Mouse (Mus musculus): ENCODE data around the gene Disp1. TPM values are rescaled to one million over a fixed set of nuclear protein-coding genes. Genes with fewer than 3 reads are reported as not detected.

Gene Disp1
- total RNA-seq, 2 experiments from 2014 or later = 7.6 to 8.3 TPM

DNA sequence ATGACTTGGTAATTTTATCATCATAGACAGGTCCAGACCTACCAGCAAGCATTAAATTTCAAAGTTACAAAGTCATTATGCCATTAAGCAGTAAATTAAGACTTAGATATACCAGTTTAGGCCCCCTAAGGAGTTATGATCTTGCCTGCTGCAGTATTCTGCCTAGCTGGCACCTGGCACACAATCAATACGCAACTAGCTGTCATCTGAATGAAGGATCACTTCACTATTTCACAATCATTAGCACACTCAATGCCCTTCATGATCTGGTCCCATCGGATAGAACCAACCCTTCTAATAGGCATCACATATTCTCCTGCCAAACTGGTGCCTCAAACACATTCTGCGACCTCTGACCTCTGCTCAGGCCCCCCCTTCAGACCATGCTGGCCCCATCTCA is 14.2 kb downstream of the Disp1 start:
- DNase-seq = no peak

DNA sequence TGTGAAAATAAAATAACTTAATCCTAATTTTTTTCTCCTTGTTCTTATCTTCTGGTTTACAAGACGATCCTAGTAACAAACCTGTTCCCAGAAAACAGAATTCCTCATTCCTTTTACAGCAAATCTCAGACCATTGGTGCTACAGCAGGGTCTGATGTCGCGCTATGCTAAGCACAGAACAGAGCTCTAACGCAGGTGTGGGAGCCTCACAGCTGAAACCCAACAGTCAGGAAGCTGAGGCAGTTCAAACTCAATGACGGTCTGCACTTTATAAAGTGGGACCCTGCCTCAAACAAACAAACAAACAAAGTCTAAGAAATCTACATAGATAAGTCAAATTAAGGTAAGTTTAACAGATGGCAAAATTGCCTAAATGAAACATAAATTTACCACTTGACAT is 20.4 kb downstream of the Disp1 start:
- no peak for DNase-seq

DNA sequence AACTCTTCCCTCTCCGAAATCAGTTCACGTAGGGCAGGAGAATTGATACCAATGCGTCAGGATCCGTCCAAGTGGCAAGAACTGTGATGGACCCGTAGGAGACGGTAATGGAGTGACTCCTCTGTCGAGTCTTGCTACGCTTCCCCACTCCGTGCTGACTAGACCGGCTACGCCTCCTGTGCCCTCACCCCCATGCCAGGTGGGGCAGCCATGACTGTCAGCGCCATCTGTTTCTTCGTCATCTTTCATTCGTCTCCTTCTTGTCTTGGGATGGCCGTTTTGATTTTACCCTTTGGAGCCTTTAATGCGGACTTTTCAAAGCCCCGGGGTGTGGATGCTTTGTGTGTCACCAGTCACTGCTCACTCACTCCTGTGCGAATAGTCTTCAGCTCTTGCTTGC is 26.6 kb downstream of the Disp1 start:
- no peak for DNase-seq

DNA sequence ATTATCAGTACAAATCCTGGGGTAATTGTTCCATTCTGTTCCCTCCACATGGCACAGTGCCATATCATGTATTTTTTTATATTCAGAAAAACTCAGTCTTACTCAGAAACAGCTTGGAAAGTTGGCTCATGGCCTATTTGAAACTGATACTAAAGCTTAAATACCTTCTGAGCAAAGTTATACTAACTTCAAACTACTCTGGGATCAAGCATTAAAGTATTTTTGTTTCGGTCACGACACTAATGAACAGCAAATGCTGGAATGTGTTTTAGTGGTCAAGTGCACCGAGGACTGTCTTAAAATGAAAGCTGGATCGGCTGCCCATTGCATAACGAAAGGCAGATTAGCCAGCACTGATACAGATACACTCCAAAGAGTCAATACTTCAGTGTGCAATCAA is 27.2 kb downstream of the Disp1 start:
- peak; percentile 49 to 51 for DNase-seq

DNA sequence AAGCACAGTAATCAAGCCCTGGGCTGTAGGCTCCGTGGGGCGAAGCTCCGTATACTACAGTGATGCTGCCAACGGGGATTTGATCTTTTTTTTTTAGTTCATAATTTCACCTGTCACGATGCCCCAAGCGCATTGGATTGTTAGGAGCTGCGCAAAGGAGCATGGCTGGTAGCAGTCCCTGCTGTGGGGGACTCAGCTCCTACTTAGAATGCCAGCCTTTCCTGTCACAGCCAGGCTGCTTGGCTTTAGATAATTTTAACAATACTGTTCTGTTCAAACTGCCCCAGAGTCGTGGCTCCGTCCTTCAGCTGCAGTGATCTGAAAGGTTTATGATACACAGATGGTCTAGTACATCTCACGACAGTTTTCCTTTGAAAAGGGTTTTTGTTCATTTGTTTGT is 29.9 kb downstream of the Disp1 start:
- DNase-seq = no peak

DNA sequence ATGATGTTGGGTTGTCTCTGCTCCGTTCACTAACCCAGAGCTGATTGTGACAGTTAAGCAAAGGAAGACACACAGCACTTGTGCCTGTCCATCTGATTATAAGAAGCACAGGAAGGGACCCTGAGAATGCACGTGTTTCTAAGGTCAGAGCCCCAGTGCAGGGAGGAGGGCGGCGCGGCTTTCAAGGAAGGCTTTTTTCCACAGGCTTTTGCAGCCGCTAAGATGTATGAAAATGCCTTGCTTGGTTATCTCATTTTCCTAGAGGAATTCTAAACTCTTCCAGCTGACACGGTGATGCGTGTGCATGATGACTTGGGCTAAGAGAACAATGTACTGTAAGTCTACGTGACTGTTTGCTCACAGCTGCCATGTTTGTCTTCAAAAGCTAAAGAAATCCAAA is 30.9 kb downstream of the Disp1 start:
- DNase-seq = no peak

DNA sequence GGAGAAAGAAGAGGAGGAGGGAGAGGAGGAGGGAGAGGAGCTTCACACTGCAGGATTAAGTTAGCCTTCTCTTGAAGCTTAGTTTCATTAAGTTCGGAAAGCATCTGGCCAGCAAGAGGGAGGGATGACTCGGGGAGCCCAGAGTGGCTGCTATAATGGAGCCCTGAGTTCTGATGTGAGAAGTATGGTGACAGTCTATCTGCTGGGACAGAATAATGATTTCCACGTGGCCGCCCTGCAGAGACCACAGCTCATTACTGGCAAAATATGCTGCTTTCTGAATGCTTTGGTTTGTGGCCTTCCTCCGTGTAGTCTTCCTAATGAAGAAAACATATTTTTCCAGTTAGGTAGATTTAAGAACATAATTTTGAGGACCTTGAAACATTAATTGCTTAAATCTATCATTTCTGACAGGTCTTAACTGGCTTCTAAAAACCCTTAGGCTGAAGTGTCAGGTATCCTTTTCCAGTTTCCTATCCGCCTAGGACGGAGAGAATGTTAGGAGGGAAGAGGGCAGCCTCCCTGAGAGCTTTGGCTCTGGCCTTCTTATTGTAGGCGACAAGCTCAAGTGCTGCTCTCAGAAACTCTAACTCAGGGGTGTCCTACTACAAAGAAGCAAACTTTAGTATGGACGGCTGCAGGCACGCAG is 32.2 kb downstream of the Disp1 start:
- no peak for DNase-seq

DNA sequence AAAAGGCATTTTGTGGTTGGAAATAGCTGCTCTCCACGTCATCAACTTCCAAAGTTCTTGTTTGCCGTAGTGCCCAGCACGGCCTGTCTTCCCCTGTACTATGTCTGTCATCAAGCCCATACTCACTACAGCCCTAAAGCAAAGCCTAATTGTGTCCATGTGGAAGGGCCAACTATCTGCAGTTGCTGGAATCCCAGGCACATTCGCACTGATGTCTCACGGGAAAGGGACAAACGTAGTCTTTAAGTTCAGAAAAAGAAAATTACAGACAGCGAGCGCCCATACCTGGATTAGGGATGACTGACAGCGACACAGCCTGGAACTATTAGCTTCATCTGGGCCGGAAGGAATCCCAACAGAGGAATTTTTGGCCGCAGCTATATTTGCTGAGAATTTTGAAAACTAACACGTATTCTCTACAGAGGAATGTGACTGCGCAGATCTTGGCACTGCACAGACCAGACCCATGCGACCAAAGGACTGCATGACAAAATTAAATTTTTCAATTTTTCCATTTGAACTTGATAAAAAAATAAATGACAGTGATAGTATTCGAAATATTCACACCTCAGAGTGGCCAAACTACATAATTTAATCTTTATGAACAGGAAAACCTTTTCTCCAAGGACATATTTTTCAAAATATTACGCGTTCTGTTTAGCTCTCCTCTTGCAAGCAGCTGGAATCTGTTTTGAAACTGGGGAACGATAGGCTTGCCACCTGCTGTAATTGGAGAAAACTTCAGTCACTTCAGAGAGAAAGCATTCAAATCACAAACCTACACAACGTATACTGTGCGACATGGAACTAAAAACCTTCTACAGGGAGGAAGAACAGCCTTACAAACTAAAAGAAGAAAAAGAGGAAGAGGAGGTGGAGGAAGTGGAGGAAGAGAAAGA is 33.0 kb downstream of the Disp1 start:
- peak; percentile 21 to 39 for DNase-seq

DNA sequence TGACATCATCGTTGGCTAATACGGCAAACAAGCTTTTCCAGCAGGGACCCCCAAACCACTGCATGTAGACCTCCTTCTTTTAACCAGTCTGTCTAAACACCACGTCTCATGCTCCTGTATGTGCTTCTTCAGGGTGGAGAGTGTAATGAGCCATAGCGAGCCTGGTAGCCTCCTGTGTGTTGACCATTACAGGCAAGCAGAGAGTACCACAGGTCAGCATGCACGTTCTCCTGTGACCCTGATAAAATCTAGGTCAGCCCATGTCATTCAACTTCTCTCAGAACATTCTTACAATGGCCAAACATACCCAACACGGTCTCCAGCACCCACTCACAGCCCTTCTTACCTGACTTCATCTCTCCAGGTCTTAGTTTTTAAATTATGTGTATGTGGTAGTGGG is 35.8 kb downstream of the Disp1 start:
- no peak for DNase-seq

DNA sequence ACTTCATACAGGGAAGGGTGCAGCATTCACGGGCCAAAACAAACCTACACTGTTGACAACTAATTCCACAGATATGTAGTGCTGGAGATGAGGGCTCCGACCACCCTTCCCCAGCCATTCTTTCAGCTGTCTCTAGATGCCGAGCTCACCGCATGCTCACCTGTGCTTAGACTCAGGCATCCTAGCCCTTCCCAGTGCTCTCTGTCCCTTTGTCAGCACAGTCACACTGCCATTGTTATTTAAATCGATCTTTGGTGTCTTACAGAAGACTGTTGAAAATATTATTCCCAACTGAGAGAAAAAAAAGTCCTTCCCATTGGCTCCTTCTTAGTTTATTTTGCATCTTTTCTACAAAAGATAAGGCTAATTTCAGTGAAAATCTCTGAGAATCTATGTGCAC is 36.6 kb downstream of the Disp1 start:
- no peak for DNase-seq

DNA sequence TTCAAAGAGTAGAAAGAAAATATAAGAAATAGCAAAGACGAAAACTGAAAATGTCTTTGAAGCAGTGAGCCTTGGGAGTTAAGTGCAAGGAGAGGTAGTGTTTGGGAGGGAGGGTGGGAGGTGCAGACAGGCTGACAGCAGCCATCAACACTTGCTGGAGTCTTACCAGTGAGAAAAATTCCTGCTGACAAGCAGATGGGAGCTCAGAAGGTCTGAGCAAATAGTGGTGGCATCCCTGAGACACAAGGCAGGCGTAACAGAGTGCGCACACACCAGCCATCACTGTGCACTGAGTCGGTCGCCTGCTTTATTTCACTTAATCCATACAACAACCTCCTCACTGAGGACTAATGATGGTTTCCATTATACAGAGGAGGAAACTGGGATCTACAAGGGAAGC is 37.8 kb downstream of the Disp1 start:
- no peak for DNase-seq

DNA sequence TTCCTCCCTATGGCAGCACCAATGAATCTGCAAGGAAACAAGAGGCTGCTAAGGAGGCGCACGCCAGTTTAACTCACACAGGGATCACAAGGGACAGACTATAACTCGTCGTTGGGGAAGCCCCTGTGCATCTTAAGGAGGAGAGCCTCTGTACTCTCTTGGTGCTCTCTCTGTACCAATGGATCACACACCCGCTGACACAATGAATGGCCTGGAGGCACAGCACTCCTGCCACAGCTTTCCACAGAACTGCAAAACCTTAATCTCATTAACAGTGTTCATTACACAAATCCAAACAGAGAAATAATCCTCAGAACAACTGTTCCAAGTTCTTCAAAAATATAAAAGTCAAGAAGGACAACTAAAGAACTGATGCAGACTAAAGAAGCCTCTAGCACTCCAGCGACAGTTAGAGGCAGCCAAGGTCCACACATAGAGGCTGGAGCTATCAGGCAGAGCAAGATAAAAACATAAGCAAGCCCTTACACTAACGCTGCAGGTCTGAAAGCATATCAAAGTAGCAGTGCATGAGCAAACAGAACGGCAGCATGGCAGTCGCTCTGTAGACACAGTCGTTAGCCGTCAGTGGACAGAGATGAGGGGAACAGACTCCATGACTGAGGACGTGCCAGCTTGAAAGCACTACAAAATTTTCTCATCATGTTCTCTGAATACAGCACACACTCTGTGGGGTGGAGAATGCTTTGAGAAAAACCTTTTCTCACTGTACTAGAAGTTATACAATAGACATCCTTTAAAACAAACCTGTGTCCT is 38.5 kb downstream of the Disp1 start:
- DNase-seq = no peak

DNA sequence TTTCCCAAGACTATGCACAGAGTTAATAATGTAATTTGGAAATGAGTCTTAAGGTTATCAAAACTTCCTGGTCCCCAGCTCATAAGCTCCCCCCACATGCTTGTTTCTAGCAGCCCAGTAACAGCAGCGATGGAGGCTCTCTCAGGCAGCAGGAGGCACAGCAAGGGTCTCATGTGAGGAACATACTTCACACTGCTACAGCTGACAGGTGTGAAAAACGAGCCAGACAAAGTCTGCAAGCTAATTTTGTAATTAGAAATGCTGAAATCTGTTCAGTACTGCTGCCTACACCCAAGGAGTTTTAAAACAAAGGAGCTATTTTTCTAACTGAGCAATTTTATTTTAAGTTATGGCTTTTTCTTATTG is 40.3 kb downstream of the Disp1 start:
- no peak for DNase-seq

DNA sequence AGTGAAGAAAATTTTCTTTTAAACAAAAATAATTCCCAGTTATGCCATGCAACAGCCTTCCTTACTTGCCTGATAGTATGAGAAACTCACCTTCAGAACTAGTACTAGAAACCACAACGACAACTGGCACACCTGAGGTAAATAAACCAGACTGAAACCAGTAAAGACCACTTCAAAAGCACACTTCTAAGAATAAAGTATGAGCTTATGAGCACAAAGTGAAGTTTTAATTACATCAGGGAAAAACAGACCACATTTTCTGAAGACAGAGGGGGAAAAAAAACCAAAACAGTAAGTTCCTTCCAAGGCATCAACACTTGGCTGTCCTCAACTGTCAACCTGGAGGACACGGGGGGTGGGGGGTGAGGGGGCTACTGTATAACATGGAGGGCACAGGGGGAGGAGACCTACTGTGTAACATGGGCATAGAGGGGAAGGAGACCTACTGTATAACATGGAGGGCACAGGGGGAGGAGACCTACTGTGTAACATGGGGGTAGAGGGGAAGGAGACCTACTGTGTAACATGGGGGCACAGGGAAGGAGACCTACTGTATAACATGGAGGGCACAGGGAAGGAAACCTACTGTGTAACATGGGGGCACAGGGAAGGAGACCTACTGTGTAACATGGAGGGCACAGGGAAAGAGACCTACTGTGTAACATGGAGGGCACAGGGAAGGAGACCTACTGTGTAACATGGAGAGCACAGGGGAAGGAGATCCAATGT is 40.9 kb downstream of the Disp1 start:
- DNase-seq = no peak

DNA sequence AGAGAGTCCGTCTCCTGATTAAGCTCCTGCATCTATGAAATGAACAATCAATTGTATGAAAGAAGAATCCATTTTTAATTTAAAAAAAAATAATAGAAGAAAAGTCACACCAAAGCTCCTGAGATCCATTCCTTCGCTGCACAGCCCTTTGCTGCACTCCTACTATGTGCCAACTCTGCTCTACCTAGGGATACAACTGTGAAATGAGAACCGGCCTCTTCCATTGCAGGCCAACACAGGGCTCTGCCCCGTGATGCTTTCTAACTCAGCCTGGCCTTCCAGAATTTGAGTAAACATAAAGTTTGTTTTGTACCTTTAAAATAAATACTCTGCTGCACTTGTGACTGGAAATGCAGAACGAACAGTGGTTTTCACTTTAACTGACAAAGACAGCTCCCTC is 42.0 kb downstream of the Disp1 start:
- no peak for DNase-seq

DNA sequence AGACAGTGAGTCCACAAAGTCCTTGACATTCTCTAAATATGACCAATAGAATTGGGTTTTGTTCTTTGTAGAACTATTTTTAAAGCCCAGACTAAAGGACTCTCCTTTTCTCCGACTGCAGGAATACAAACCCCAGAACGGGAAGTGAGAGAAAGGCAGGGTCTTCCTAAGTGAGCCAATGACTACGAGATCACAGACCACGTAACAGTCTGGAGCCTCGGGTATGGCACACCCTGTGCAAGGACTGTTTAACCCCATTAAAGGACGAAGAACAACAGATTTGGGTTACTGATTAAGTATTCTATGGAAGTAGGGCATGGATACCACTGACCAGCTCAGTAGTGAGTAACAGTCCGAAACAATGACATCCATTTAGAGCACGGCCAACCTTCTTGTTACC is 46.1 kb downstream of the Disp1 start:
- DNase-seq = no peak

DNA sequence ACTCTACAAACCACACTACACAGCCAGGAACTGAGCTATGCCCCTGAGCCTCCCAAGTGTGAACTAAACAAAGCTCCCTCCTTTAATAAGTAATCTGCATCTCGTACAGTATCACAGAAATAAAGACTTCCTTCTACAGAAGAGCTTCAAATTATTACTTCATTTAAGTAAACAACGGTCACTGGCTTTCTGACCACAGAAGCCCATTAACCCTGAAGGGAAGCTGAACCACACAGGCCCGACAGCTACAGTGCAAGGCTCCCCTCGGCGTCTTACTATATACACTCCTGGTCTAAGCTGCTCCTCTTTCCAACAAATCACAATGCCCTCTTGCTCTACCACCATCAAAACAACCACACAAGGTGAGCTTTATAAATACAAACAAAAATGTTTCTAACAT is 50.2 kb downstream of the Disp1 start:
- no peak for DNase-seq

DNA sequence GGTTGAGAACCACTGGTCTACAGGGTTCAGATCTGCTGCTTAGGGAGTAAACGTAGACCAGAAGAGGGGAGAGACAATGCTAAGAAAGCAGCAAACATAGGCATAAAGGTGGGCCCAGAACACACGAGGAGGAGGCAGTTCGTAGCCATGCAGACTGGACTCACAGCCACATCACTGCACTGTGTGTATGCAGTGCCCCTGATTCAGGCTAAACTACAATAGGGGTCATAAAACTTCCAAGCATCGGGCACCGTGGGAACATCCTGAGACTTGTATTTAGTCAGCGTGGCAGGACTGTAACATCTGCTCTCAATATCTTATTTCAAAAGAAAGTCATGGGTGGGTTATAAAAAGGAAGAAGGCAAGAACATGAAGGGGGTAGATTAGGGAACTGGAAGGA is 52.9 kb downstream of the Disp1 start:
- DNase-seq = no peak

DNA sequence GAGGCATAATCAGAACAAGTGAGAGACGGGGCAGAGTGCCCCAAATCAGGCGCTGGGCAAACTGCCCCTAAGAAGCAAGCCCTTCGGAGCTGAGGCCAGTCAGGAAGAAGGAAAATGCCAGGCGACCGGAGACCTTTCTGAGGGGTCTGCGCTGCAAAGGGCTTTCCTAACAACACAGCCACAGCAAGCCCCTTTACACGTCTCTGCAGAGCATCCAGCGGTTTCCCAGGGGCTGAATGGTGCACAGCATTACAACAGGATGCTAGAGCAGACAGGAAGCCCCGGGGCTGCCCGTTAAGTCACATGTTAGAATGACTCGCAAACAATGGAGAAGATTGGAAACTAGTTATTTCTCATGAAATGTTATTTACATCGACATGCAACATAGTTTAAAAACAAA is 53.5 kb downstream of the Disp1 start:
- no peak for DNase-seq

DNA sequence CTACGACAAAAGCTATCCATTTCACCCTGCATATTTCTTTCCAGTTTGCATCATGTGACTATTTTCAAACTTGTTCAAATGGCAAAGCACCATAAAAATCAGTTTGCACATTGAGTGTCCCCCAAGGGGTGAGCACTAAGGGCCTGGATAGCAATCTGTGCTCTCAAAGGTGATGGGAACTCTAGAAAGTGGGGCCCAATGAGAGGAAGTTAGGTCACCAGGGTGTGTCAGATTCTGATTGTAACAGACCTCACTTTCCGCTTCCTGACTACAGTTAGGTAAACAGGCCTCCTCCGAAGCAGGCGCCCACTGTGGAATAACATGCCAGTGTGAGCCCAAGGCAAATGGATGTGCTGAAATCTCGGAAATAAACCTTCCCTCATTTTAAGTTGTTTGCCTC is 54.6 kb downstream of the Disp1 start:
- no peak for DNase-seq

DNA sequence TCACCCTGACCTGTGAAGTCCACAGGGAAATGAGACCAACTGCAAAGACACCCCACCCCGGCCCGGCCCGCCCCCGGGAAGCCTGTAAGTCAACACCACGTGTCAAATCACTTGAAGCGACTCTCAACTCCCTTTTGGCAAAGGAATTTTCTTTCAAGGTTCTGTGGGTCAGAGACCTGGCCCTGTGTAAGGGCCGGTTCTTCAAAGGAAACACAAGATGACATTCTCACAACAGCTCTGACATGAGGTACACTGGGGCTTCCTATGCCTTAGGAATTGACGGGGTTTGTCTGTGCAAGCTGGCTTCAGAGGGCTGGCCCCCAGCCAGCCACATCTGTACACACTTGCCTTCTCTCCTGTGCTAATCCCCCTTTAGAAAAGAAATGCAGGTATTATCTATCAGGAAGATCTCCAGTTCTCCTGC is 56.7 kb downstream of the Disp1 start:
- DNase-seq = no peak

DNA sequence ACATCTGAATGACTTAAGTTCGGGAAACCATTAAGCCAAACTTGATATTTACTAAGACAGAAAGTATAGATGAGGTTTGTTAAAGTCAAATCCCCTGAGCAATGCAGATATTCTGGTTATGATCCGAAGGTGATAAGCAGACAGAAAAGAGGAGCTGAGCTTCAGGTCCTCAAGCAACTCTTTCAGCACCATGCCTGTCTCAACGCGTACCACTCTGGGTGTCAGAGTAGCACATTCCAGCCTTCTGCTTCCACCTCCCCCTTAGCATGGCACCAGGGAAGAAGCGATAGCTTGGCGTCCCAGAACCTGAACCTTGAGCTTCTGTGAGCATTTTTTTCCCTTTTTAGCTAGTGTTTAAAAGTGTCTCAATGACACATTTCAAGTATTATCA is 57.1 kb downstream of the Disp1 start:
- no peak for DNase-seq

All from heart, adult 18-20 months (tissue).